Mouse (Mus musculus) T-helper 17 cell (primary cell): ENCODE measurements around the gene Mipol1.
"Not testable (repeated sequence)": the region's sequence is repeated elsewhere in the genome, so short reads cannot be mapped to it uniquely, and the experiment has no call there.

Experiments
- in situ Hi-C, 2 experiments: fragments of 300-600 bp; cut with MboI, MseI; formaldehyde crosslinking; loops; 1 replicate in 1 of 2; 2 replicates in 1 of 2; pipeline ENCODE4 v1.15.1; 2025; ENCODE audit warnings: high pct_unique_total_duplicates in 2 of 2

Mipol1 gene

GRCm38 (mm10) chr12:57402360-57402759 lies 172.1 kb downstream of the Mipol1 start:
- in situ Hi-C loops: no loop called here

GRCm38 (mm10) chr12:57409976-57410375 lies 179.7 kb downstream of the Mipol1 start:
- in situ Hi-C loops: loop anchor here in 1 of 2 experiments (10.0 kb wide), 1 partner anchor 615 kb away; no protein-coding TSS in a partner anchor

DNA sequence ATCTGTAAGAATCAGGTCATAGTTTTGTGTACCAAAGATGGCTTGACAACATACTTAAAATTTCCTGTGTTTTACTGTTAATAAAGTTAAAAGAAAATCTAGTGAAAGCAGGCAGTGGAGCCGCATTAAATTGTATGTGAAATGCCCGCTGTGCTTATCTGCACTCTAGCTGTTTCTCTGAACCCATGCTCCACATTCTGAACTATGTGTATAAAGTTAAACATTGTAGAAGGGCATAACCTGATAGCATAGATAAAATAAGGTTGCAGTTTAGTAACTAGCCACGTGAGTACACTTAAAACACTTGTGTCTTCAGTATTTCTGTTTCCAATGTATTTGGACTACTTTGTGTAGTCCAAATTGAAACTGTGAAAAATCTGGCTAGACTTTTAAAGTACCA lies 183.6 kb downstream of the Mipol1 start:
- in situ Hi-C loops: loop anchor here in 1 of 2 experiments (10.0 kb wide), 1 partner anchor 619 kb away; no protein-coding TSS in a partner anchor

DNA sequence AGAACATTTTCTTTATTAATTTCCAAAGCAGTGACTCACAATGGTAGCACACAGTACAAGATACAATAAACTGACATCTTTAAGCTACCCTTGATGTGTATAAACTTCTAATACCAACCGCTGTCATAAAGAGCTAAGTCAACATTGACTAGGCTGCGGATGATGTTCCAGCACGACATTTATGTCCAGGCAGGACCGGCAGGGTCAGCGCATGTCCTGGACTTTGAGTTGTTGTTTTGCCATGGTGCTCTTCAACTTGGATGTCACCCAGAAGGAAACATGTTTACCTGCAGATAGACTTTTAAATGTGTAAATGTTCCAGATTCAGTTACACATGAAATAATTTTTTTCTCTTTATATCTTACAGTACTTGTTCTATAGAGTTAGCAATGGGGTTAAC lies 194.7 kb downstream of the Mipol1 start:
- in situ Hi-C loops: no loop called here

- in situ Hi-C loops: no loop called here
These were observed 198.0 kb downstream of the Mipol1 start for GRCm38 (mm10) chr12:57428243-57428642.

DNA sequence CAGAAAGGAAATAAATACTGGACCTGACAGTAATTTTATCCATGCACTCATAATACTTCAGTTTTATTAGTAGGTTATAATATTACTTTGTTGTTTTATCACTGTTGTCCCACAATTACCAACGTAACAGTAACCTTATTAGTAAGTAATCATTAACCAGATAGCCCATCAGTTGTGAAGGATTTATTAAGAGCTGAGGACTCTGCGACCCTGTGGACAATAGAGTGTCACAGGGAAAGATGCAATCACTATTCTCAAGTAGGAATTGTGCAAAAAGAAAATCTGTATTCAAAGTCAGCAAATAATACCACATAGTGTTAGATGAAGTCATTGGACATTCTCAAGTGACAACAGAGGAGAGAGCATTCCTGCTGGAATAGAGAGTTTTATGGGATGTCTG lies 198.5 kb downstream of the Mipol1 start:
- in situ Hi-C loops: no loop called here

- in situ Hi-C loops: not testable (repeated sequence)
These were observed 206.9 kb downstream of the Mipol1 start for GRCm38 (mm10) chr12:57436939-57437659.

DNA sequence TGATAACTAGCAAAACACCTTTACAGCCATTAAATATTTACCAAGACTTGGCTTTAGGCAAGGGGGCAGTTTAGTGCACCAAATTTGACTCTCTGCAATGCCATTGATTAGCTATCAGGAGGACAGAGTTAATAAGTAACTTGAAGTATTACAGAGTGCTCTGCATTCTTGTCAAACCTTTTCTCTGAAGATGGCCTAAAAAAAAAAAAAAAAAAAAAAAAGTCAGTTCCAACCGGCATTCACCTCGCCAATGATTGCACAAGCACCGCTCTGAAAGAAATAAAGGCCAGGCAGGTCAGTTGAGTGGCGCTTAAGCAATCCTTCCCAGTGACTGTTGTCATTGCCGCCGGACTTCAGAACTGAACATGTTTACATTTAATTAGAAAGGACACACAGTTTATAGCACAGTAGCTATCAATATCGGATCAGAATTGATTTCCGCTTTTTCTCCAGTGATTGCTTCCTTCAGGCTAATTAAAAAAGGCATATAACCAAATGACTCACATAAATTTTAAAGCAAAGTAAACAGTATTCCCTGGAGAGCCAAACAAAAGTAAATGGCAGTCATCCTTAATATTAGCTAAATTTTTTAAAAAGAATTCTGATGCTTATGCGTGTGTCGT lies 214.2 kb downstream of the Mipol1 start:
- in situ Hi-C loops: no loop called here

GRCm38 (mm10) chr12:57447331-57447730 lies 217.1 kb downstream of the Mipol1 start:
- in situ Hi-C loops: no loop called here

GRCm38 (mm10) chr12:57449299-57449698 lies 219.1 kb downstream of the Mipol1 start:
- in situ Hi-C loops: no loop called here

GRCm38 (mm10) chr12:57450017-57450583 lies 219.9 kb downstream of the Mipol1 start:
- in situ Hi-C loops: no loop called here

DNA sequence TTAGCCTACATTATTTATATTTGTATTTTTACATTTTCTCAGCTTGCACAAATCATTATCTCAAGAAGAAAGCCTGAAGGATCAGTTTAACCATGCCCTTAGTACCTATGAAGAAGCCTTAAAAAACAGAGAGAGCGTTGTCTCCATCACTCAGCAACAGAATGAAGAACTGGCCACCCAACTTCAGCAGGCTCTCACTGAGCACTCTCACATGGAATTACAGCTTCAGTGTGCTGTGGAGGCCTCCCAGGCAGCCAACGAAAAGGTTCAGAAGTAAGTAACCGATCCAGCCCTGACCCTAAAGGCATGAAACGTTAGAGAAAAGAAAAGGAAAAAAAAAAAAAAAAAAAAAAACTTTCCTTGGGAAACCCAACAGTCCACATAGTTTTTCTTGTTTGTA lies 226.7 kb downstream of the Mipol1 start:
- in situ Hi-C loops: no loop called here

GRCm38 (mm10) chr12:57457339-57457738 lies 227.1 kb downstream of the Mipol1 start:
- in situ Hi-C loops: no loop called here

DNA sequence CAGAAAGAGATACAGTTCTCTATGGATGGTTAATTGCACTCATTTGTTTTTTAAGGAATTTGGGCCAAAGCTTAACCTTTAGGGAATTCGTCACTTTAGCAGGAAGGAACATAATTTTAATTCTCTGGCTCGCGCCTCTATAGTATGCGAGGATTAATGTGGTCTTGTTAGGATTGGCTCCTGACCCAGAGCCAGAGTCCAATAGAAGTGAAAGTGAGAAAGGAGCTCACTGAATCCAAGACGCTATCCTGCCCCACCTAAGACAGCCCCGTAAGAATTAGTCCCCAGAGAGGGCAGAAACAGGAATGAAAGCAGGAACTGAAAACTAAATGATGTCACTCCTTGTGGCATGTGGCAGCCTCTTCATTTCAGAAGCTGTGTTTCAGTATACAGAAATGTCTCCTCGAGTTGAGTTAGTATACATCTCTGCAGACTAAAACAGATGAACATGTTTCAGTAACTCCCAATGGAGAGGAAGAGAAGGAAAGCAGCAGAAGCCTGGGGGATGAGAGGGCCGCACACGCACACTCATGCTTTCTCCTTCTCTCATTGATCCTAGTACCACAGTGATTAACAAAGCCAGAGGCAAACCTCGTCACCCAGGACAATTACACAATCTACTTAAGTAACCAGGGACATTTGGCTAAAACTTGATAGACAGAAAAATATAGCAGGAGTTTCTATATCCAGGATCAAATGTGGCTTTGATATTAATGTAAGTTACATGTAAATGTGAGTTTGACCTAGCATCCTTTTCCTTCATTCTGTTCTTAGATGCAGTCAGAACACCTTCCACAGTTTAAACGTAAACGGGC lies 234.5 kb downstream of the Mipol1 start:
- in situ Hi-C loops: no loop called here

DNA sequence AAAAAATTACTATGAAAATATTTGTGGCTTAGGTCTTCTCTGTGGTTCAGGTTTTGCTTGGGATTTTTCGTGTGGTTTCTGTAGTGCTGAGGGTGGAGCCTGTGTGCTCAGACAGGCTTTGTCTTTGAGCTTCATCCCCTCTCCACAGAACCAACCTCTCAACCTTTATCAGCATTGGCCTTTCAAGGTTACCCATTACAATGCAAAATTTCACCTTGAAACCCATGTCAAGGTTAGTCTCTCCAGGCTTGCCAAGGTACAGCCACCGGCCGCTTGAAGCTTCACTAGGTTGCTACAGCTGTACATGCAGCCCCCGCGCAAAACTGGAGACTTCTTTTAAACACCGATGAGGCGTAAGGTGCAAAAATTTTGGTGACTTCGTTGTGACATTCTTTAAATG lies 241.6 kb downstream of the Mipol1 start:
- in situ Hi-C loops: no loop called here

DNA sequence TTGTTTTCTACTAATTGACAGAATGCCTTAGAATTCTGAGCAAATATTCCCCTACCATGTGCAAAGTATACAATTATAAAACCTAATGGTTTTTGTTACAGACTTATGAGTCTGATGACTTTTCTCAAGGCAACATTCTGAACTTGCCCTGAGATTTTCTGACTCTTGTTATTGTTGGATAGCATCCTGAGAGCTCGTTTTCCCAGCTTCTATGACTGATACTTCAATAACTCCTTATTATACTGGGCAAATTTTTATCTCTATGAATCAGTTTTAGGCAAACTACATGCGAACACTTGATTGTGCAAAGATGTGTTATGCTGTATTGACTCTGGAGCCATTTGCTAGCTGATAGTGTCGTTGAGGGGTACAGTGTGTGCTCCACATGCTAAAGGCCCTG lies 246.6 kb downstream of the Mipol1 start:
- in situ Hi-C loops: no loop called here

DNA sequence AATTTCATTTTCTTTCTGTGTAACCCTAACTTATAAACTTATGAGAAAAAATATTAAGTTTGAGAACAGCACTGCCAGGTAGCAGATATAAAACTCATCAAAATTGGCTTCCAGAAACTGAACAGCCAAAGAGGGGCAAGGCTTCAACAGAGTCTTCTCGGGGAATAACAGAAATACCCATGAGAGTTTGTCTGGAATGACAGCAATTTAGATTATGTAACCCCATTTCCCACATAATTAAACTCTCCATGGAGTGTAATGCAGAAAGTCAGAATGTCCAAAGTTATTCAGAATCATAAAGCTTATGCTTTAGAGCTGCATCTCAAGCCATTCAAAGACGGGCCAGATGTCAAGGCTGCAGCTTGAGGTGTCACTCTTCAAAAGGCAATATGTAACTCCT lies 251.6 kb downstream of the Mipol1 start:
- in situ Hi-C loops: no loop called here

DNA sequence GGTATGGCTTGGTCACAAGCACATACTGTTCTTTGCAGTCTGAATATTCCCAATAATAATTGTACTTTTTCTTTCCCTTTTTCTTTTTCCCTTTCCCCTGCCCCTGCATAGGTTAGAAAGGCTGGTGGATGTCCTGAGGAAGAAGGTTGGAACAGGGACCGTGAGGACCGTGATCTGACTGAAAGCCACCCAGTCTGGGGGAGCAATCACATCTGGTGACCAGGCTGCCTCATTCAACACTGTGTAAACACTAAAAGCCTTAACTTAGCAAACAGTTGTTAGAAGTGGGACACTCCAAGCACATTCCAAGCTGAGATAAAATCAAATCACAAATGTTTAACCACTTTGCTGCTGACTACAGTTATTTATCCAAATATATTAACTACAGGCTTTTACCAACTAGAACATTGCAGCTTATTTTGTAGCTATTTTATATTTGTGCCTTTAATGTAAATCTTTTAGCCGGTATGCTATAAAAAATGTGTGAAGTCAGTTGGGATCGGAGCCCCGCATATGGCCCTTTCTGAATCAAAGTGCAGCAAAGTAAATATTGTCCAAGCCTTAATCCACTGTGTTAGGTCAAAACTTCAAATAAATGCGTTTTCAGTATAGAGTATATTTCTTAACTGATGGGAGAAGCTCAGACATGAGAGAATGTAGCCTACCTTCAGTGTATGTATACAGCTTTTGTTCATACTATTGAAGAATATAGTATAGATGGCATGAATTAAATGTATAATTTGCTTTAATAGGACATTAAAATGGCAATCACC lies 266.3 kb downstream of the Mipol1 start:
- in situ Hi-C loops: loop anchor here in 1 of 2 experiments (10.0 kb wide), 1 partner anchor 1492 kb away; no protein-coding TSS in a partner anchor

DNA sequence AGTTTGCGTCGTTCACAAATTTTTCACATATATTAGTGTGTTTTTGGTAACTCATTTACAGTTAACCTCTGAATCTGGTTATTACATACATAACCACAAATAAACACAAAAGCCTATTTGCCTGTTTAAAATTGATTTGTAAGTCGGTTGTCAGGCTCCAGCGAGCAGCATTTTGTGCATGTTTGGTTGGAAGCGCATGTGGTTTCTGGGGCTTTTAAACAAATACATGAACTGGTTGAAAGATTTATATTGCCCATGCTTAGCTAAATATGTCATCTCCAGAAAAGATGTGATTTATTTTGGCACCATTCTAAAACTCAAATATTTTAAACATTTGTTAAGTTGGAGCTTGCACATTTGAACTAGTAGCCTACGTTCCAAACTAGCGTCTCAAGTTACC lies 270.0 kb downstream of the Mipol1 start:
- in situ Hi-C loops: no loop called here

DNA sequence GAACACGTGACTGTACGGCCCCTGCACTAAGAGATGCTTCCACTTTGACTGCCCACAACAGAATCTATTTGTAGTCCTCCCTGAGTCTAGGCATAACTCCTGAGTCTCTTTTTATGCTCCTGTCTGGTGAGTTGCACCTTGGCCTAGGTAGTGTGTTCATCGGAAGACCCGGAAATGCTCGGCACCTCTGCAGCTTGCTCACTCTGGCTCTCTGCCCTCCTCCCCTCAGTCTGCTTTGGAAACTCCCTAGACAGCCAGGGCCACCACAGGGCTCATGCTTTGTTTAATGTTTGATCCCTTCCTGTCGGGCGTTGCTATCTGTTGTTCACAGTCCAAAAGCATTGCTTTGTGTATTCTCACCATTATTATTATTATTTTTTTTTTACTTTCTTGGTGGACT lies 275.1 kb downstream of the Mipol1 start:
- in situ Hi-C loops: no loop called here

GRCm38 (mm10) chr12:57508938-57509337 lies 278.7 kb downstream of the Mipol1 start:
- in situ Hi-C loops: no loop called here
